Mouse (Mus musculus) liver, embryonic 13.5 days (tissue): ENCODE results near the gene Eva1c. TPM values are rescaled to one million over a fixed set of nuclear protein-coding genes. Genes with fewer than 3 reads are reported as not detected.
A peak's percentile ranks its signal among the peaks of the same experiment; 100 is the strongest.
"Not testable (repeated sequence)": the region's sequence is repeated elsewhere in the genome, so short reads cannot be mapped to it uniquely, and the experiment has no call there.

Experiments
- ATAC-seq: fragments of 200-750 bp; cut with Nextera tagmentation; 2 replicates; pipeline ENCODE4 v1.8.0; 2017; ENCODE audit warnings: low read depth, mild to moderate bottlenecking, moderate number of reproducible peaks, moderate library complexity
- DNase-seq: peaks from one replicate; pipeline ENCODE4 v3.0.0; 2022
- H3K27ac ChIP-seq: fragments of 300-500 bp; sonication (generic); 2 replicates; pipeline ENCODE4 v1.5.1; 2015; ENCODE audit warnings: moderate library complexity, mild to moderate bottlenecking, inconsistent platforms
- H3K27me3 ChIP-seq: fragments of 300-500 bp; sonication (generic); 2 replicates; pipeline ENCODE4 v1.6.1; 2015; ENCODE audit warnings: mild to moderate bottlenecking, inconsistent platforms
- H3K36me3 ChIP-seq: fragments of 300-500 bp; sonication (generic); 2 replicates; pipeline ENCODE4 v1.6.1; 2015; ENCODE audit warnings: mild to moderate bottlenecking, inconsistent platforms
- H3K4me1 ChIP-seq: fragments of 300-500 bp; sonication (generic); replicated peaks from 2 replicates; pipeline ENCODE4 v1.6.1; 2015; ENCODE audit warnings: inconsistent platforms
- H3K4me2 ChIP-seq: fragments of 300-500 bp; sonication (generic); 2 replicates; pipeline ENCODE4 v1.6.1; 2015; ENCODE audit warnings: inconsistent platforms, mild to moderate bottlenecking, moderate library complexity
- H3K4me3 ChIP-seq: fragments of 300-500 bp; sonication (generic); replicated peaks from 2 replicates; pipeline ENCODE4 v1.5.1; 2015; ENCODE audit warnings: mild to moderate bottlenecking, inconsistent platforms
- H3K9ac ChIP-seq: fragments of 300-500 bp; sonication (generic); 2 replicates; pipeline ENCODE4 v1.6.1; 2015; ENCODE audit warnings: mild to moderate bottlenecking, inconsistent platforms
- H3K9me3 ChIP-seq: fragments of 300-500 bp; sonication (generic); replicated peaks from 2 replicates; pipeline ENCODE4 v1.6.1; 2016; ENCODE audit warnings: inconsistent platforms
- WGBS: fragments of 180-500 bp; shearing (Covaris S2); methylation state at CpG from one replicate; pipeline ENCODE4 v1.1.7; 2015; ENCODE audit not compliant: insufficient replicate concordance; 5-methylcytosine and 5-hydroxymethylcytosine counted together
- polyA plus RNA-seq: library from polyadenylated mRNA; unstranded; fragments of >200 nt; fragmentation: Nextera tagmentation; extraction: Ambion mirVana; gene quantifications from 2 replicates; pipeline ENCODE4 v1.2.1, GENCODE M21; 2015

Gene Eva1c
- polyA plus RNA-seq, 1 experiment from 2014 or later = 0.31 TPM

DNA sequence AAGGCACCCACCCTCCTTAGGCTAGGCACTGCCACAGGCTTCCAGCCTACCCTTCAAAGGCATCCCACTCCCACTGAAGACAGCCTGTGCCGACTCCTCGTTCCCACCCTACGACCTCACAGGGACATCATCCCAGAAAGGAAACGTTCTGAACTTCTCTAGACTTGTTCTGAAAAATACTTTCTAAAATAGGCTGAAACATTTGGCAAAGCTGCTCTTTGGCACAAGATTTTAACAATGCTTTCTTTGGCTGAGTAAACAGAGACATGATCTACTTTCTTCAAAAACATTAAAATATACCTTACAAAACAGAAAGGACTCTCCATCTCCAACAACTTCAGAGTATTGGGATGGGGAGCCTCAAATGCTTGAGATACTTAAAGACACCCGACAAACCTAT lies 25.3 kb upstream of the Eva1c start:
- no peak for DNase-seq
- Histone ChIP-seq H3K9ac (no peak overlapping the region), H3K27ac (no peak overlapping the region), H3K4me1 (peaks cover 10% of the 10 kb centered on the region), H3K27me3 (no peaks in the 10 kb centered on the region), H3K36me3 (peaks cover 79% of the 10 kb centered on the region), H3K9me3 (no peaks in the 10 kb centered on the region), H3K4me3 (no peak overlapping the region), H3K4me2 (no peak overlapping the region)
- ATAC-seq = no peak
- 80% methylated on average over 5 of the region's 5 CpGs for WGBS

DNA sequence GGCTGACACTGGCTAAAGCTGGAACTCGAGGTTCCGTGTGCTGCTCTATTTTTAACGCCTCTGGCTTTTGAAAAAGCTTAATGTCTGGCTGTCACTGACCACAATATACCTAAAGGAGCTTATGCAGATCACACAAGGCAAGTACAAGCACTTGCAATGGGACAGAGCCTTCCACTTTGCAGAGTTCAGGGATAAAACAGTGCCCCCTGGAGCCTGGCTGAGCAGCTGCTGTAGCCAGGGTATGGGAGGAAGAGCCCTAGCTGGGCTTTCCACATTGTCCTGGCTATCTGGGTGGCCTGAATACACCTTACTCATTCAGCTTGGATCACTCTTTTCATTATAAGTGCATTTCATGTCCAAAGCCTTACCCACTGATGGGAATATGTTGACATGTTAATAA lies 24.6 kb upstream of the Eva1c start:
- 88% methylated on average over 3 of the region's 3 CpGs for WGBS
- DNase-seq (no peak), ATAC-seq (0 out of 2 replicates have a peak, but pooled peaks have one; percentile 51)
- no peaks in the 10 kb centered on the region for H3K9me3 ChIP-seq
- H3K27me3 ChIP-seq = no peaks in the 10 kb centered on the region
- no peak overlapping the region for H3K4me2 ChIP-seq
- H3K4me1 ChIP-seq = peaks cover 12% of the 10 kb centered on the region
- no peak overlapping the region for H3K27ac ChIP-seq
- H3K9ac ChIP-seq = no peak overlapping the region
- peaks cover 72% of the 10 kb centered on the region for H3K36me3 ChIP-seq
- H3K4me3 ChIP-seq = no peak overlapping the region

DNA sequence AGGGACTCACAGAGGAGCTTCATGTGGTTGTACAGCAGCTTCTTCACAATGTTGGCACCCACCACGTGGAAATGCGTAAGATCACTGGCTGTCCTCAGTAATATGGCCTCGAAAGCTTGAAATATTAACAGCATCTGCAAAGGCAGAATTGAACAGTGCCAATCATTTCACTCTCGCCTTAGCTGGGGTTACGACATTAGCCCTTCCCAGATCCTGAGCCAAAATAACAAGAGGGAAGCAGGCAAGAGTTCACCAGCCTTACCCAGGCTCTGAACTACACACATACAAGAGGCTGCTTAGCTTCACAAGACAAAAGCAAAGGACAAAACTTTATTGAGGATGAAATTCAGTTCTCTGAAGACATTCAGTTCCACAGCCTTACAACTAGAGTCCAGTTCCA lies 22.1 kb upstream of the Eva1c start:
- no peak for DNase-seq
- no peak overlapping the region for H3K27ac ChIP-seq
- H3K4me1 ChIP-seq = peaks cover 27% of the 10 kb centered on the region
- no peaks in the 10 kb centered on the region for H3K9me3 ChIP-seq
- H3K36me3 ChIP-seq = peaks cover 51% of the 10 kb centered on the region
- H3K4me3 ChIP-seq = no peak overlapping the region
- H3K4me2 ChIP-seq = no peak overlapping the region
- WGBS = 81% methylated on average over 5 of the region's 5 CpGs
- no peak for ATAC-seq
- no peak overlapping the region for H3K9ac ChIP-seq
- H3K27me3 ChIP-seq = no peaks in the 10 kb centered on the region

GRCm38 (mm10) chr16:90809975-90810715 lies 16.4 kb upstream of the Eva1c start, which contains the start of gene Urb1:
Gene Urb1 (minus strand): TSS chr16:90810413.
- no peaks in the 10 kb centered on the region for H3K9me3 ChIP-seq
- 0 out of 2 replicates have a peak, but pooled peaks cover 5% of the 10 kb centered on the region for H3K27me3 ChIP-seq
- WGBS = under 1% methylated on average over 47 of the region's 47 CpGs
- peak; percentile 95 for DNase-seq
- H3K4me1 ChIP-seq = peaks cover 38% of the 10 kb centered on the region
- peak within 1 kb of the TSS; percentile 92 for H3K27ac ChIP-seq
- peak within 1 kb of the TSS; percentile 89 for H3K4me3 ChIP-seq
- peak; percentile 90 for ATAC-seq
- peaks cover 6% of the 10 kb centered on the region; the same call in 1 of the 2 replicates for H3K36me3 ChIP-seq
- H3K9ac ChIP-seq = peak within 1 kb of the TSS; percentile 78
- H3K4me2 ChIP-seq = peak within 1 kb of the TSS; percentile 93

- H3K27ac ChIP-seq = no peak overlapping the region
- peaks cover 32% of the 10 kb centered on the region for H3K4me1 ChIP-seq
- peak overlapping the region; percentile 93 for H3K4me2 ChIP-seq
- H3K9me3 ChIP-seq = no peaks in the 10 kb centered on the region
- peak overlapping the region; percentile 89 for H3K4me3 ChIP-seq
- no peak for DNase-seq
- H3K36me3 ChIP-seq = no peaks in the 10 kb centered on the region
- 0 out of 2 replicates have a peak, but pooled peaks cover 5% of the 10 kb centered on the region for H3K27me3 ChIP-seq
- H3K9ac ChIP-seq = 0 out of 2 replicates have a peak overlapping the region, but pooled peaks have one; percentile 33
- WGBS = 56% methylated on average over 11 of the region's 11 CpGs
- ATAC-seq = no peak
Measured at GRCm38 (mm10) chr16:90810716-90811256, 15.7 kb upstream of the Eva1c start.

DNA sequence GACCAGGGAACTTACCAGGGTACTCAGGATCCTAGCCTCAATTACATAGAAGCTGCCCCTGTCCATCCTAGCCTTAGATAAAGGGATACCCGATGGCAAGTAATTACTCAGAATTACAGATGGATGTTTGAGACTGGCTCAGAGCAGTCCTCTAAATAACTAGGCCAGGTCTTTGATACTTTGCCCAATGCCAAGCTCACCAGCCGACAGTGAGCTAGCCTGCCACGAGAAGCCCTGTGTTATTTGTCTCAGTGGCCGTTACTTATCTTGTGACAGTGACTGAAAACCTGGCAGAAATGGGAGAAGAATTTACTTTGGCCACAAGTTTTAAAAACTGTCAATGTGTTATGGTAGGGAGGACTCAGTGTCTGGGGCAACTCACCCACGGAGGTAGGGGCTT lies 14.4 kb upstream of the Eva1c start:
- 56% methylated on average over 5 of the region's 5 CpGs for WGBS
- H3K27me3 ChIP-seq = 0 out of 2 replicates have a peak, but pooled peaks cover 15% of the 10 kb centered on the region

GRCm38 (mm10) chr16:90820326-90820725 lies 6.2 kb upstream of the Eva1c start:
- Histone ChIP-seq H3K4me3 (no peak overlapping the region), H3K9me3 (no peaks in the 10 kb centered on the region), H3K4me2 (no peak overlapping the region), H3K27ac (no peak overlapping the region), H3K27me3 (peaks cover 24% of the 10 kb centered on the region), H3K4me1 (peaks cover 43% of the 10 kb centered on the region), H3K9ac (no peak overlapping the region), H3K36me3 (no peaks in the 10 kb centered on the region)
- ATAC-seq (no peak), DNase-seq (no peak)
- WGBS = 63% methylated on average over 6 of the region's 6 CpGs

More for the DNA sequence above, 14.4 kb upstream of the Eva1c start:
- ATAC-seq (no peak), DNase-seq (no peak)
- Histone ChIP-seq H3K36me3 (no peaks in the 10 kb centered on the region), H3K4me3 (no peak overlapping the region), H3K27ac (no peak overlapping the region), H3K9me3 (no peaks in the 10 kb centered on the region), H3K9ac (no peak overlapping the region), H3K4me2 (no peak overlapping the region), H3K4me1 (peaks cover 26% of the 10 kb centered on the region)

- H3K27me3 ChIP-seq = peaks cover 24% of the 10 kb centered on the region
- H3K4me2 ChIP-seq = no peak overlapping the region
- no peak overlapping the region for H3K9ac ChIP-seq
- peak overlapping the region; percentile 80; the same call in 1 of the 2 replicates for H3K27ac ChIP-seq
- no peak overlapping the region for H3K4me3 ChIP-seq
- H3K4me1 ChIP-seq = peaks cover 43% of the 10 kb centered on the region
- no peak for ATAC-seq
- DNase-seq = no peak
- H3K9me3 ChIP-seq = no peaks in the 10 kb centered on the region
- WGBS = 76% methylated on average over 14 of the region's 14 CpGs
- H3K36me3 ChIP-seq = no peaks in the 10 kb centered on the region
Measured at GRCm38 (mm10) chr16:90821046-90821697, 5.3 kb upstream of the Eva1c start.

DNA sequence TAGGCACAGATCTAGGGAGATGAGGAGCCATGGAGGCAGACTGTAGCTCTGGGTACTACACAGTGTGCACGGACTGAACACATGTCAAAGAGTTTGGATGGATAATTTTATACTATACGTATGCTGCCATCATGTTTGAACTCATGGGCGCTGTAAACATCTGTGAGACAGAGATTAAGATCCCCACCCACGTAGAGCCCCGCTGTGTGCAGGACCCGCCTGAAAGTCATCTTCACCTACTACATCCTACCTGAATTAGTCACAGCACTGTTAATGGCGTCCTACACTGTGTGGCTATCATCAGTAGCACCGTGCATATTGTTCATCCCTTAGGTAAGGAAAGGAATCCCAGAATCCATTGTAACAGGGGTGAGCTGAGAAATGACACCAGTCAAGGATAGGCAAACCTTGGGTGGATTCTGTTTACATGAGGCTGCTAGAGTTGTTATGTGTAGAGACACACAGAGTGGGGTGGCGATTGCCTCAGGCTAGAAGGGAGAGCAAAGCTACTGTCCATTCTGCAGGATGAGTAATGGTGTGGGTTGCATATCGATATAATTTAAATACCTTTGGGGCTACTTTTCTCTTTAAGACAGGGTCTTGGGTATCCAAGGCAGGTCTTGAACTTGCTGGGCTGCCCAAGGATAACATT lies 4.1 kb upstream of the Eva1c start:
- Histone ChIP-seq H3K4me3 (0 out of 2 replicates have a peak overlapping the region, but pooled peaks have one; percentile 7), H3K9ac (peak overlapping the region; percentile 35), H3K27ac (peak overlapping the region; percentile 80), H3K4me1 (peaks cover 43% of the 10 kb centered on the region), H3K9me3 (no peaks in the 10 kb centered on the region), H3K36me3 (no peaks in the 10 kb centered on the region), H3K27me3 (peaks cover 16% of the 10 kb centered on the region), H3K4me2 (peak overlapping the region; percentile 44)
- peak; percentile 20 for DNase-seq
- WGBS = 51% methylated on average over 10 of the region's 10 CpGs
- peak; percentile 98 for ATAC-seq

DNA sequence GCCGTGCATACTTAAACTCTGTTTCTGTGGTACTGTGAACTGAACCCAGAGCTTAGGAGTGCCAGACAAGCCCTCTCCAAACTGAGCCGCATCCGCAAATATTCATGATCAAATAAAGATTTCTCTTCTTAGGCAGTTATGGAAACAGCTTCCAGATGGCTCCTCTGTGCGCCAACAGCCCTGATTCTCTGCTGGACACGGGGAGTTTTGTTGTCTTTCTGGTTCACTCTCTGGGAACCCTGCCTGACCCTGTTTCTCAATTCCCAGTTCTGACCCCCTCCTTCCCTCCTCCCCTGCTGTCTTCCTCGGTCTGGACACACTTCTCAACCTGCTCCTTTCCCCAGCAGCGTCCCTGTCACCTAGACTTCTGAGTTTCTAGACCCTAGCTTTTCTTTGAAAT lies 3.5 kb upstream of the Eva1c start:
- no peaks in the 10 kb centered on the region for H3K36me3 ChIP-seq
- H3K9ac ChIP-seq = peak overlapping the region; percentile 19; the same call in 1 of the 2 replicates
- ATAC-seq = no peak
- H3K27ac ChIP-seq = peak overlapping the region; percentile 80
- no peak for DNase-seq
- 62% methylated on average over 7 of the region's 7 CpGs for WGBS
- peak overlapping the region; percentile 44; the same call in 1 of the 2 replicates for H3K4me2 ChIP-seq
- no peak overlapping the region for H3K4me3 ChIP-seq
- H3K27me3 ChIP-seq = peaks cover 16% of the 10 kb centered on the region
- no peaks in the 10 kb centered on the region for H3K9me3 ChIP-seq
- H3K4me1 ChIP-seq = peaks cover 47% of the 10 kb centered on the region

DNA sequence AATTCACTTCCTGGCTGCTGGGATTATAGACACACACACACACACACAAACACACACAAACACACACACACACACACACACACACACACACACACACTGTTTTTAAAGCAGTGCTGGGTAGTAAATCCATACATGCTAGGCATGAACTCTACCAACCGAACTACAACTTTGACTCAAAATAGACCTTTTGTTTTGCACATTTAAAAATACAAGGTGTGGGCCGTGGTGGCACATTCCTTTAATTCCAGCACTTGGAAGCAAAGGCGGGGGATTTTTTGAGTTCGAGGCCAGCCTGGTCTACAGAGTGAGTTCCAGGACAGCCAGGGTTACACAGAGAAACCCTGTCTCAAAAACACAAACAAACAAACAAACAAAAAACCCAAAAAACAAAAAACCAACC lies 2.5 kb upstream of the Eva1c start:
- not testable (repeated sequence) for H3K36me3 ChIP-seq, H3K9me3 ChIP-seq, H3K27ac ChIP-seq, H3K4me2 ChIP-seq, H3K4me3 ChIP-seq, ATAC-seq, DNase-seq, H3K9ac ChIP-seq
- peaks cover 26% of the 10 kb centered on the region for H3K27me3 ChIP-seq
- 62% methylated on average over 4 of the region's 4 CpGs for WGBS
- H3K4me1 ChIP-seq = peaks cover 52% of the 10 kb centered on the region
